Mouse (Mus musculus) kidney, embryonic 14.5 days (tissue): ENCODE results near the gene A930017K11Rik. TPM values are rescaled to one million over a fixed set of nuclear protein-coding genes. Genes with fewer than 3 reads are reported as not detected.
A peak's percentile ranks its signal among the peaks of the same experiment; 100 is the strongest.

Source experiments
- ATAC-seq: fragments of 200-750 bp; cut with Nextera tagmentation; 2 replicates; pipeline ENCODE4 v1.8.0; 2017; ENCODE audit warnings: moderate number of reproducible peaks, mild to moderate bottlenecking, moderate TSS enrichment, moderate library complexity; ENCODE audit not compliant: low FRiP score, low TSS enrichment
- H3K27ac ChIP-seq: fragments of 300-500 bp; sonication (generic); 2 replicates; pipeline ENCODE4 v1.5.1; 2014; ENCODE audit warnings: low read depth, mild to moderate bottlenecking, low read length, moderate library complexity, mixed read lengths
- H3K27me3 ChIP-seq: fragments of 300-500 bp; sonication (generic); 2 replicates; pipeline ENCODE4 v1.6.1; 2014; ENCODE audit warnings: mild to moderate bottlenecking, low read length; ENCODE audit not compliant: control insufficient read depth, insufficient read depth
- H3K36me3 ChIP-seq: fragments of 300-500 bp; sonication (generic); 2 replicates; pipeline ENCODE4 v1.6.1; 2014; ENCODE audit warnings: low read length, mixed read lengths; ENCODE audit not compliant: control insufficient read depth, insufficient read depth
- H3K4me1 ChIP-seq: fragments of 300-500 bp; sonication (generic); 2 replicates; pipeline ENCODE4 v1.6.1; 2014; ENCODE audit warnings: low read length, mixed read lengths; ENCODE audit not compliant: control insufficient read depth, insufficient read depth
- H3K4me2 ChIP-seq: fragments of 300-500 bp; sonication (generic); replicated peaks from 2 replicates; pipeline ENCODE4 v1.6.1; 2014; ENCODE audit warnings: low read depth, mild to moderate bottlenecking, low read length
- H3K4me3 ChIP-seq: fragments of 300-500 bp; sonication (generic); 2 replicates; pipeline ENCODE4 v1.5.1; 2014; ENCODE audit warnings: mild to moderate bottlenecking, low read length
- H3K9ac ChIP-seq: fragments of 300-500 bp; sonication (generic); 2 replicates; pipeline ENCODE4 v1.6.1; 2014; ENCODE audit warnings: low read depth, mild to moderate bottlenecking, low read length, moderate library complexity
- H3K9me3 ChIP-seq: fragments of 300-500 bp; sonication (generic); 2 replicates; pipeline ENCODE4 v1.6.1; 2016; ENCODE audit warnings: low read length; ENCODE audit not compliant: control insufficient read depth
- WGBS: fragments of 180-500 bp; shearing (Covaris S2); extraction: QIAGEN DNeasy Blood & Tissue Kit; methylation state at CpG from one replicate; pipeline ENCODE4 v1.1.7; 2014; 5-methylcytosine and 5-hydroxymethylcytosine counted together
- polyA plus RNA-seq: library from polyadenylated mRNA; unstranded; fragments of >200 nt; fragmentation: Nextera tagmentation; extraction: Ambion mirVana; gene quantifications from 2 replicates; pipeline ENCODE4 v1.2.1, GENCODE M21; 2014

The A930017K11Rik gene
- 2.8 and 4.4 TPM in 2 replicates for polyA plus RNA-seq

DNA sequence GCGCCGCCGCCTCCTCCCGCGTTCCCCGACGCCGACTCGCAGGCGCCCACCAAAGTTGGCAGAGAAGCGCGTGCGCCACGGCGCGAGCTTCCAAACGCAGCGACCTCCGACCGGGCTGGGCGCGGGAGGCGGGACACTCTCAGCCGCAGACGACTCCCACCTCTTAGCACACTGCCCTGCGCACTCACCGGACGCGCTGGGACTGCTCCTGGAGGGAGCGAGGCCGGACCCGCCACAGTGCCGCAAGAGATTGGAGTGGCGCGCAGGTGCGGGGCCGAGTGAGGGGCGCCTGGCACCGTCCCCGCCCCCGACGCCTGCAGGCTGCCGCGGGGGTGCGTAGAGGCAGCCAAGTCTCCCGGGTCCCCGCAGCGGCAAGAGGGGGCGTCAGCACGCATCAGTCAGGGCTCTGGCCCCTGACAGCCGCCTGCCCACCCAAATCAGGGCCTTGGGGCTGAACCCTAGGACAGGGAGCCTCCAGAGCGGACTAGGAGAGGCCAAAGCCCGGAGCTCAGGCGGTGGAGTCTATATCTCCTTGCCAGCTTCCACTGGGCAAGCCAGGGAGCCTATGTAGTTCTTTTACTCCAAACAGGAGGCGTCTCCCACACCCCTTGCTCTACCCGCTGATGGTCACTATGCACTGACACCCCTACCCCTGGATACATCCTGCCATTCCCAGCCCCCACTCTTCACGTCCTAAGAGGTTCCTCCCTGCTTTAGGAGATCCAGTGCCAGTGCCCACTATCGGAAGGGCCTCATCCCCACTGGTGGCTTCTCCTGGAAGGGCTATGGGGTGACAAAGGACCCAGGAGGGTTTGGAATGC, at the start of gene A930017K11Rik:
Gene A930017K11Rik (minus strand): TSS at position 763 of the 821 bp plus-strand sequence.
- Histone ChIP-seq H3K4me3 (peak within 1 kb of the TSS; percentile 44), H3K9ac (peak within 1 kb of the TSS; percentile 34; the same call in 1 of the 2 replicates), H3K4me2 (peak within 1 kb of the TSS; percentile 80), H3K36me3 (no peaks in the 10 kb centered on the region), H3K9me3 (no peaks in the 10 kb centered on the region), H3K4me1 (peaks cover 8% of the 10 kb centered on the region; the same call in 1 of the 2 replicates), H3K27ac (no peak within 1 kb of the TSS), H3K27me3 (peaks cover 37% of the 10 kb centered on the region)
- under 1% methylated on average over 45 of the region's 58 CpGs for WGBS
- peak; percentile 58; the same call in 1 of the 2 replicates for ATAC-seq

DNA sequence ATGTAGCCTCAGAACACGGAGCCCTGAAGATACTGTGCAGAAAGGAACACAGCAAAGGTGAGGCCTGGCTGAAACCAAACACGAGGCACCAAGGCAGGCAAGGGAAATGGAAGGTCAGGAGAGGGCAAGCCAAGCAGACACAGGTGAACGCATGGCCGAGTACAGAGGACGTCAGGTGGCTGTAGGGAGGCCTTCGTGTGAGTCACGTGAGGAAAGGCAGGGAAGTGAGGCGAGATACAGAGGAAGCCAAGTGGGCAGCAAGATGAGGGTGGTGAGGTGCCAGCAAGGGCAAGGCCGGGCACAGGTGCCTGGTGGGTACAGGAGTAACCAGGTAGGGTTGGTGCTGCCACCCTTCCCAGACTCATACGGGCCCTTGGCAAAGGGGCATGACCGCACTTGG, 46.1 kb upstream of the A930017K11Rik start:
- WGBS, result 60% methylated on average over 11 of the region's 11 CpGs
- Histone ChIP-seq H3K9me3 (no peaks in the 10 kb centered on the region), H3K27me3 (no peaks in the 10 kb centered on the region), H3K27ac (no peak overlapping the region), H3K4me3 (no peak overlapping the region), H3K4me1 (0 out of 2 replicates have a peak, but pooled peaks cover 3% of the 10 kb centered on the region), H3K4me2 (no peak overlapping the region), H3K36me3 (peaks cover 36% of the 10 kb centered on the region), H3K9ac (0 out of 2 replicates have a peak overlapping the region, but pooled peaks have one; percentile 2)
- ATAC-seq, result peak; percentile 64; the same call in 1 of the 2 replicates

DNA sequence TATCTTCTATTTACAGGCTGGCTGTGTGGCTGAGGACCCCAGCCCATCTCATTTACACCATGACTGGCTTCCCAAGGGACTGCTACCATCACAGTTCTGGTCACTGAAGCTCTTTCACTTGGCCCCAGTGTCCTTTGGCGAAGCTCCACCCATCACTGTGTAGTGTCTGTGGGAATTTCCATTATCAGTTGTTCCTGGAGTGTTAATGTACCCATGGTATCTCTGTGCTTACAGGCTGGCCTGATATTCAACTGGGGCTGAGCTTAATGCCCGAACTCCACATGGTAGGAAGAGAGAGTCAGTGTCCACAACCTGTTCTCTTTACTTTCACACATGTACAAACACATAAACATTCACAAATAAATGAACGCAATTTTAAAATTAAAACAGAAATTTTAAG, 41.1 kb upstream of the A930017K11Rik start:
- WGBS, result 92% methylated on average over 3 of the region's 3 CpGs
- H3K27me3 ChIP-seq, result no peaks in the 10 kb centered on the region
- no peak for ATAC-seq

DNA sequence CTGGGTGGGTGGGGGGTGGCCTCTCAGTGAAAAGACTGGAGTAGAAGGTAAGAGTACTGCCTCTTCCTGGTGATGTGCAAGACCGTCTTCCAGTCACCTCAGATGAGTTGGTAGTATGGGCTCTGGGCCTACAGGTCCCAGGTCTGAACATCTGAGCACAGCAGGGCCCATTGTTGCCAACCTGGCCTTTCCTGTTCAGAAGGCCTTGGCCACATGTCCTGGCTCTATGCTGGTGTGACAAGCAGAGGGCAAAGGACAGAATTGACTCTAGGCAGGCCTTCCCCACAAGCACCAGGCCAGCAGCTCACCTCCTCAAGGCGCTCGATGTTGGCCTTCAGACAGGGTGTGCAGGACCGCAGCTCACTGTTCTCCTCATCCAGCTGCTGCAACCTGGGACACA, 39.9 kb upstream of the A930017K11Rik start:
- WGBS, result 98% methylated on average over 4 of the region's 4 CpGs
- Histone ChIP-seq H3K36me3 (peaks cover 62% of the 10 kb centered on the region), H3K4me2 (no peak overlapping the region), H3K4me3 (no peak overlapping the region), H3K27me3 (no peaks in the 10 kb centered on the region), H3K9ac (no peak overlapping the region), H3K9me3 (no peaks in the 10 kb centered on the region), H3K4me1 (no peaks in the 10 kb centered on the region), H3K27ac (no peak overlapping the region)
- ATAC-seq, result no peak

More for the DNA sequence above, 41.1 kb upstream of the A930017K11Rik start:
- Histone ChIP-seq H3K27ac (no peak overlapping the region), H3K4me3 (no peak overlapping the region), H3K9me3 (no peaks in the 10 kb centered on the region), H3K36me3 (peaks cover 66% of the 10 kb centered on the region), H3K9ac (no peak overlapping the region), H3K4me1 (0 out of 2 replicates have a peak, but pooled peaks cover under 1% of the 10 kb centered on the region), H3K4me2 (no peak overlapping the region)

DNA sequence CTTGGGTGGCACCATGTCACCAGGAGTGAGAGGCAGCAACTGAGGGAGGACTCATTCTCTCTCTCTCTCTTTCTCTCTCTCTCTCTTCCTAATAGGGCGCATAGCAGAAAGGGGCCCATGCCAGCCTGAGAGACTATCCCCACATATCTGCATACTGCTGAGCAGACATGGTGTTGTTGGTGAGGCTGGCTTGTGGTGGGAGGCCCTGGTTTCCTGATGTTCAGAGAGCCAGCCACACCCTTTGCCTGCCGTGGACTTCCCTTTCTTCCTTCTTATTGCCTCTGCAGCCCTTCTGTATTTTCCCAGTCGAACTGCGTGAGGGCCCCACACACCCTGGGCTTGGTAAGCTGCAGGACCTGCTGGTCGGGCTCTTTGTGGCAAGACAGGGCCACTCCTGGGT, 38.0 kb upstream of the A930017K11Rik start:
- Histone ChIP-seq H3K27me3 (no peaks in the 10 kb centered on the region), H3K4me1 (no peaks in the 10 kb centered on the region), H3K4me3 (no peak overlapping the region), H3K27ac (no peak overlapping the region), H3K4me2 (no peak overlapping the region), H3K9me3 (no peaks in the 10 kb centered on the region), H3K9ac (no peak overlapping the region), H3K36me3 (peaks cover 54% of the 10 kb centered on the region)
- 87% methylated on average over 5 of the region's 5 CpGs for WGBS
- no peak for ATAC-seq

DNA sequence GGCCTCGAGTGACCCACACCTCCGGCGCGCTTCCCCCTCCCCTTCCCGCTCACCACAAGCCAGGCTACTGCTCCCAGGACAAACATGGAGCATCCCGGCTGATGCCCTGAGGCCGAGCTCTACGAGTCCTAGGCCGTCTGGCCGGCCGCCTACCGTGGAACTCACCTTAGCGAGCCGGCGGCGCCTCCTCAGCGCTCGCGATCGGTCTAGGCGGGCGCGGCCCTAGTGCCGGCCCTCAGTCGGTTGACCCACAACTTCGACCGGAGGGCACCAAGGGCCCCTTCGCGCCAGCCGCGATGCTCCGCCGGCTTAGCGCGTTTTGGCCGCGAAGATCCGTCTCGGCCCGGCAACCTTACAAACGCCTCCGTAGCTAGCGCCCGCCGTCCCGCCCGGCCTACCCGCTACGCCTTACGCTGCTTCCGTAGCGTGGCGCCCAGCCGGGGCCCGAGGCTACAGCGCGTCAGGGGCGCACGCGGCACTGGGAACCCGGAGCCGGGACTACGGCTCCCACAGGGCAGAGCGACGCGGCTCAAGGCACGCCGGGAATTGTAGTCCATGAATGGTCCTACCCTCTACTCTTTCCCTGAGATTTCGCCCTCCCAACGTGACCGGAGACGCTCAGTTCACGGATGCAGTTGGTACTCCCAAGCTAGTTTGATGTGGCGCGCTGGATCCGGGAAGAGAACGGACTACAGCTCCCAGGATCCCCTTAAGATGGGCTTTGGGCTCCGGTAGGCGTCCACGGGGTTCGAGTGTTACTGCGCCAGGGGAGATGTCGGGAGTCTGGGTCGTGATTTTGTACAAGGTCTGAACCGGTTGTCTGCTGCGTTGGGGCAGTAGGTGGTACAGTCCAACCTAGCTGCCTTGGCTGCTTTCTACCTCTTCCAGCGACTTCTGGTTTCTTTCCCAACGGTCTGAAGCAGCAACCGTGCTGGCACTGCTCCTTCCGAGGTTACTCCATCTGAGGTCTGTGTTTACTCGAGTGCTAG, 33.2 kb upstream of the A930017K11Rik start, which contains the start of gene Capn15:
Gene Capn15 (minus strand): TSS at position 491 of the 989 bp plus-strand sequence.
- no peaks in the 10 kb centered on the region for H3K9me3 ChIP-seq
- H3K27me3 ChIP-seq, result no peaks in the 10 kb centered on the region
- H3K4me2 ChIP-seq, result peak within 1 kb of the TSS; percentile 86
- H3K27ac ChIP-seq, result peak within 1 kb of the TSS; percentile 80
- WGBS, result under 1% methylated on average over 91 of the region's 91 CpGs
- peak within 1 kb of the TSS; percentile 91 for H3K9ac ChIP-seq
- H3K4me3 ChIP-seq, result peak within 1 kb of the TSS; percentile 92
- peaks cover 14% of the 10 kb centered on the region for H3K36me3 ChIP-seq
- H3K4me1 ChIP-seq, result peaks cover 11% of the 10 kb centered on the region; the same call in 1 of the 2 replicates
- ATAC-seq, result peak; percentile 99

DNA sequence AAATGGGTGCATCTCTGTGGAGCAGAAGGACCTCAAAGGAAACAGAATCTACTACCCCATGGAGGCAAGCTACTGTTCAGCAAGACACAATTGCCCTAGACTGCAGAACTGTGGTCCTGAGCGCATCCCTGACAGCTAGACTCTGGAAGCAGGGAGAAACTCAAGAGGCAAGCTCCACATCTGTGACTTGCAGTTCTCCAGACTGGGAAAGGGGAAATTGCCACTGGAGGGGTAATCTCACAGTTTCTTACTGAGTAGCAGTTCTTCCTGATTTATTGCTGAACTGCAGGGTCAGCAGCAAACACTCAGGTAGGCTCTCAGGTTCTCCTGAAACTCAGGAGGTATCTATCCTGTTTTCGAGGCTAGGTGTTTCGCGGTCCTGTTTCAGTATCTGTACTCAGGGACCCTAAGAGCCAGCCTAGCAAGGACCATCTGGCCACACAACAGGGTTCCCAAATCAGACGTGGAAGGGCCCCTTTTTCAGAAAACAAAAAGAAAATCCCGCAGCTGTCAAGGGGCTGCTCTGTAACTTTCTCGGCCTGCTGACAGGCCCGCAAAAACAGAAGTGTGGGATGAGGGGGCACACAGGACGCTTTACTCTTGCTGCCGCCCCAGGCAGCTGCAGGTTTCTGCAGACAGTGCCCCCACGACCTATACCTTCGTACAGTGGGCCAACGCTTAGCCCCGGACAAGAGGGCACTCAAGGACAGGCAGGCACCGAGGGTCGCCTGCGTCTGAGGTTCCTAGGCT, 32.4 kb upstream of the A930017K11Rik start:
- Histone ChIP-seq H3K9ac (peak overlapping the region; percentile 91), H3K27ac (peak overlapping the region; percentile 80), H3K4me2 (peak overlapping the region; percentile 86), H3K4me1 (peaks cover 14% of the 10 kb centered on the region; the same call in 1 of the 2 replicates), H3K4me3 (peak overlapping the region; percentile 92), H3K36me3 (peaks cover 5% of the 10 kb centered on the region; the same call in 1 of the 2 replicates), H3K27me3 (no peaks in the 10 kb centered on the region), H3K9me3 (no peaks in the 10 kb centered on the region)
- WGBS, result 9% methylated on average over 17 of the region's 17 CpGs
- no peak for ATAC-seq

DNA sequence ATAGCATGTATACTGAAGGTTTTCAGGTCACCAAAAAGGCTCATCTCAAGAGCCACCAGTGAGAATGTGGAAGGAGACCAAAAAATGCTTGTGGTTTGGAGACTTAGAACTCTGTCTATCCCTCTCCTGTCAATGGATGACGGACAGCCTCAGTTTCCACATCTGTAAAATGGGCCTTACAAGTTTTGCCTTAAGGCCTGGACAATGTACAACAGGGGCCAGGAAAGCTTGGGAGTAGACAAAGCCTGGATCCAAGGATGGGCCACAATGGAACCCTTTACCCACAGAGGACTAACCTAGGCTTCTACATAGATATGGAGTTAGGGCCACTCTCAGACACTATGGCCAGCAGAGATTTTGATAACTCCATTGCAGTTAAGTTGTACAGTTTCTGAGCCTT, 31.7 kb upstream of the A930017K11Rik start:
- WGBS, result 97% methylated on average over 1 of the region's 1 CpGs
- peak overlapping the region; percentile 91; the same call in 1 of the 2 replicates for H3K9ac ChIP-seq

More for the DNA sequence above, 31.7 kb upstream of the A930017K11Rik start:
- H3K4me3 ChIP-seq, result peak overlapping the region; percentile 92; the same call in 1 of the 2 replicates
- H3K27ac ChIP-seq, result no peak overlapping the region
- no peaks in the 10 kb centered on the region for H3K9me3 ChIP-seq
- H3K4me1 ChIP-seq, result peaks cover 14% of the 10 kb centered on the region; the same call in 1 of the 2 replicates
- peak overlapping the region; percentile 86 for H3K4me2 ChIP-seq
- peaks cover 5% of the 10 kb centered on the region; the same call in 1 of the 2 replicates for H3K36me3 ChIP-seq
- no peak for ATAC-seq
- H3K27me3 ChIP-seq, result no peaks in the 10 kb centered on the region
